Mouse (Mus musculus): ENCODE measurements around the gene Cab39l. TPM values are rescaled to one million over a fixed set of nuclear protein-coding genes. Genes with fewer than 3 reads are reported as not detected.
A peak's percentile ranks its signal among the peaks of the same experiment; 100 is the strongest.

Gene Cab39l
- polyA plus RNA-seq, 1 experiment: 34.7 TPM

GRCm38 (mm10) chr14:59537829-59538432 is 97.2 kb downstream of the Cab39l start:
- H3K27ac ChIP-seq (ENCODE audit: control insufficient read depth, insufficient read depth, low read depth, low read length): no peak overlapping the region
- TF ChIP-seq POLR2A (IDR thresholded peaks at IDR 0.05; ENCODE audit: control insufficient read depth, low read depth, low read length): no peak
- TF ChIP-seq CTCF (IDR thresholded peaks at IDR 0.05; ENCODE audit: control insufficient read depth, insufficient read depth, insufficient replicate concordance, low read depth, low read length): no peak
- H3K4me3 ChIP-seq (ENCODE audit: control insufficient read depth, low read depth, low read length): no peak overlapping the region
- no peaks in the 10 kb centered on the region for H3K27me3 ChIP-seq (ENCODE audit: control insufficient read depth, insufficient read depth, low read length)
- H3K4me1 ChIP-seq (ENCODE audit: control insufficient read depth, insufficient read depth, low read length): no peaks in the 10 kb centered on the region
- no peaks in the 10 kb centered on the region for H3K36me3 ChIP-seq (ENCODE audit: control insufficient read depth, insufficient read depth, low read length)

DNA sequence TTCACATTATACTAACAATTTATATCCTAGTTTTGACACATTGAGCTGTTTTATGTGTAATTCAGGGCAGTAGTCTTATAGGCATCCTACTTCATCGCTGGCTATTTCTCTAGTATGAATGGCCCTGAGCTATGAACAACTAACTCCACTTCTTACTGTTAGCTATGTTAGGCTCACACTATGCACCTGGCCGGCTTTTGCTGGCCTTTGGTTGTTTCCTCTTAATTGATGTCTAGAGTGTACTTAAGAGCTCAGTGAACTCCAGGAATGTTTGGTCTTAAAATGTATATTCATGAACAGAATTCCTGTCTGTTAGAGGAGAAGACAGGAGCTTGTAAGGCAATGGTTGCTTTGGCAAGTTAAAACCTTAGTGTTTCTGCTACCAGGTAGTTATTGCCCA is 99.5 kb downstream of the Cab39l start:
- H3K27ac ChIP-seq (ENCODE audit: control insufficient read depth, insufficient read depth, low read depth, low read length): no peak overlapping the region
- H3K36me3 ChIP-seq (ENCODE audit: control insufficient read depth, insufficient read depth, low read length): no peaks in the 10 kb centered on the region
- H3K4me1 ChIP-seq (ENCODE audit: control insufficient read depth, insufficient read depth, low read length): no peaks in the 10 kb centered on the region
- TF ChIP-seq CTCF (IDR thresholded peaks at IDR 0.05; ENCODE audit: control insufficient read depth, insufficient read depth, insufficient replicate concordance, low read depth, low read length) (no peak), POLR2A (IDR thresholded peaks at IDR 0.05; ENCODE audit: control insufficient read depth, low read depth, low read length) (no peak)
- no peak overlapping the region for H3K4me3 ChIP-seq (ENCODE audit: control insufficient read depth, low read depth, low read length)
- H3K27me3 ChIP-seq (ENCODE audit: control insufficient read depth, insufficient read depth, low read length): no peaks in the 10 kb centered on the region

DNA sequence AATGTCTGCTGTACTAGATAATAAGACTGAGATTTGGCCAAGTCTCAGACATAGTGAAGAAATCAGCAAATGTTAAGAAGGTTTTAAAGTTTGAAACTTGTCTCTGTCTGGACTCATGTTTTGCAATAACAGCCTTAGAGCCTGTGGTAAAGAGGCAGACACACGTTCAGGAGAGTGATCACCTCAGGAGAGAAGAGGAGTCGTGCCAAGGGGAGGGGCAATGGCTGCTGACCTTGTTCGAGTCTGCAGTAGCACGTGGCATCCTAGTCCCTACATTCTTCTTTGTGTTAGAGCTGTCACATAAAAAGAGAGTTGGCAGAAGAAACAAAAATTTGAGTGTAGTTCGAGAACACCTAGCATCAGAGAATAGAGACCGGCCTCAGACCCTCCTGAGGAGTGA is 100.0 kb downstream of the Cab39l start:
- TF ChIP-seq POLR2A (IDR thresholded peaks at IDR 0.05; ENCODE audit: control insufficient read depth, low read depth, low read length) (no peak), CTCF (IDR thresholded peaks at IDR 0.05; ENCODE audit: control insufficient read depth, insufficient read depth, insufficient replicate concordance, low read depth, low read length) (no peak)
- no peak overlapping the region for H3K27ac ChIP-seq (ENCODE audit: control insufficient read depth, insufficient read depth, low read depth, low read length)
- H3K4me3 ChIP-seq (ENCODE audit: control insufficient read depth, low read depth, low read length): no peak overlapping the region
- no peaks in the 10 kb centered on the region for H3K27me3 ChIP-seq (ENCODE audit: control insufficient read depth, insufficient read depth, low read length)
- H3K4me1 ChIP-seq (ENCODE audit: control insufficient read depth, insufficient read depth, low read length): no peaks in the 10 kb centered on the region
- H3K36me3 ChIP-seq (ENCODE audit: control insufficient read depth, insufficient read depth, low read length): no peaks in the 10 kb centered on the region

DNA sequence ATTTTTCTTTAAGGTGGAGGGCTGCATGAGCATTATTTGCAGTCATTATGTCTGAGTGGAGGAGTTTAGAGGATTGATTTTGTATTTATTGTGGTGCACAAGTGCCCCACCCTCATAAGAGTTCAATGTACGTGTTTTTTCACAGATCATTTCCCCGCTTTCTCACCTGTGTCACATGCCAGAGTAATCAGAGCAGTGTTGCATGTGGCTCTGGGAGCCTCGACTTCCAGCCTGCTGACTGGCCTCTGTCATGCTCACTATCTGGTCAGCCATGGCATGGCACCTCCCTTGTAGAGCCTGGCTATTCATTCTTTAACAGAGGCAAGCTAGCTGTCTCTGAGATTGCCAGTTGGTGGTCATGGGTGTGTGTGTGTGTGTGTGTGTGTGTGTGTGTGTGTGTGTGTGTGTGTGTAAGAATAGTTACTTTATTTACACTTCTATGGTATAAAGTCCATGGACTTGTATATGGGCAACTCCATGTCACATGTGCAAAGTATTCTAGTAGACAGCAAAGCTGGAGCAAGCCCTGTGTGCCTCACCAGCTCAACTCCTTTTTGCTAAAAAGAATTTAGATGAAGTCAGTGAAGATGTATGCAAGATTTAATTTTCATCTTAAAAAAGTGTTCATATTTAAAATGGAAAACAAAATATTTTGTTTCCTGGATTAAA is 102.5 kb downstream of the Cab39l start:
- no peaks in the 10 kb centered on the region for H3K4me1 ChIP-seq (ENCODE audit: control insufficient read depth, insufficient read depth, low read length)
- no peaks in the 10 kb centered on the region for H3K36me3 ChIP-seq (ENCODE audit: control insufficient read depth, insufficient read depth, low read length)
- no peaks in the 10 kb centered on the region for H3K27me3 ChIP-seq (ENCODE audit: control insufficient read depth, insufficient read depth, low read length)
- no peak overlapping the region for H3K4me3 ChIP-seq (ENCODE audit: control insufficient read depth, low read depth, low read length)
- TF ChIP-seq CTCF (IDR thresholded peaks at IDR 0.05; ENCODE audit: control insufficient read depth, insufficient read depth, insufficient replicate concordance, low read depth, low read length): no peak
- TF ChIP-seq POLR2A (IDR thresholded peaks at IDR 0.05; ENCODE audit: control insufficient read depth, low read depth, low read length): no peak
- no peak overlapping the region for H3K27ac ChIP-seq (ENCODE audit: control insufficient read depth, insufficient read depth, low read depth, low read length)

DNA sequence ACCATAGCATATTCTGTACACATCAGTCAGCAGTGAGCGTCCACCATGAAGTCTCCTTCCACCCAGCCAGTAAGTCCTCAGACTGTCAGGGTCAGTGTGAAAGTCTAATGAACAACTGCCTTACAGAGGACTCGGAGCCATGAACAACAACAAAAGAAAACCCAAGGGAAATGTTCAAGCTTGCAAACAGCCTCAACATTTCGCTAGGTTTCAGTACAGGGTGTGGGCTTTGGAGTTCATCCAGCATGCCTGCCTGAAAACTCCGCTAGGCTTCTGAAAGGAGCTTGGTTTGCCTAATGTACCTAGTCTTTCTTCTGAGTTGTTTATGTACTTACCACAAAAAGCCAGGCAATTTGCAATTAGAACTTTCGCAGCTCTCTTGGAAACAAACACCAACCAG is 103.2 kb downstream of the Cab39l start:
- Histone ChIP-seq H3K36me3 (ENCODE audit: control insufficient read depth, insufficient read depth, low read length) (no peaks in the 10 kb centered on the region), H3K27ac (ENCODE audit: control insufficient read depth, insufficient read depth, low read depth, low read length) (no peak overlapping the region), H3K4me1 (ENCODE audit: control insufficient read depth, insufficient read depth, low read length) (no peaks in the 10 kb centered on the region), H3K27me3 (ENCODE audit: control insufficient read depth, insufficient read depth, low read length) (no peaks in the 10 kb centered on the region), H3K4me3 (ENCODE audit: control insufficient read depth, low read depth, low read length) (no peak overlapping the region)
- no peak for TF ChIP-seq CTCF (IDR thresholded peaks at IDR 0.05; ENCODE audit: control insufficient read depth, insufficient read depth, insufficient replicate concordance, low read depth, low read length)
- no peak for TF ChIP-seq POLR2A (IDR thresholded peaks at IDR 0.05; ENCODE audit: control insufficient read depth, low read depth, low read length)

- H3K27me3 ChIP-seq (ENCODE audit: control insufficient read depth, insufficient read depth, low read length): no peaks in the 10 kb centered on the region
- TF ChIP-seq POLR2A (IDR thresholded peaks at IDR 0.05; ENCODE audit: control insufficient read depth, low read depth, low read length): no peak
- no peak for TF ChIP-seq CTCF (IDR thresholded peaks at IDR 0.05; ENCODE audit: control insufficient read depth, insufficient read depth, insufficient replicate concordance, low read depth, low read length)
- H3K27ac ChIP-seq (ENCODE audit: control insufficient read depth, insufficient read depth, low read depth, low read length): no peak overlapping the region; the same call in 1 of the 2 replicates
- no peaks in the 10 kb centered on the region for H3K4me1 ChIP-seq (ENCODE audit: control insufficient read depth, insufficient read depth, low read length)
- no peaks in the 10 kb centered on the region for H3K36me3 ChIP-seq (ENCODE audit: control insufficient read depth, insufficient read depth, low read length)
- H3K4me3 ChIP-seq (ENCODE audit: control insufficient read depth, low read depth, low read length): no peak overlapping the region
Observed at GRCm38 (mm10) chr14:59546162-59546880, 105.5 kb downstream of the Cab39l start.

DNA sequence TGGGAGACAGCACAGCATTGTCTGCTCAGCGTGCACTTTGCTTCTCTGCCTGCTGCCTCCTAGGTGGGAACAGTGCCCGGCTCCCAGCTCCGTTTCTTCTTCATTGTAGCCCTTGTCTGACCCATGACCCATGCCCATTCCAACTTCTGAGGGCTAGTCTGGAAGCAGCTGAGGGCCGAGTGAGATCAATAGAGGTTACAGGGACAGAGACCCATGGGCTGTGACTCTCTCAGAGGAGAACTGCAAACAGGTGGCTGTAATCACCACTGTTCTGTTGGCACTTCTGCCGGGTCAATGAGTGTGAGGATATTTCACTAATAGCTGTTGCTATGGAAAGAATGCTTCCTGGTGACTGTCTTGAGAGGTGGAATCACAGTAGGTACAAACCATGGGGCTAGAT is 106.8 kb downstream of the Cab39l start:
- TF ChIP-seq CTCF (IDR thresholded peaks at IDR 0.05; ENCODE audit: control insufficient read depth, insufficient read depth, insufficient replicate concordance, low read depth, low read length): no peak
- TF ChIP-seq POLR2A (IDR thresholded peaks at IDR 0.05; ENCODE audit: control insufficient read depth, low read depth, low read length): no peak
- no peaks in the 10 kb centered on the region for H3K36me3 ChIP-seq (ENCODE audit: control insufficient read depth, insufficient read depth, low read length)
- no peaks in the 10 kb centered on the region for H3K4me1 ChIP-seq (ENCODE audit: control insufficient read depth, insufficient read depth, low read length)
- peak overlapping the region; percentile 31; the same call in 1 of the 2 replicates for H3K27ac ChIP-seq (ENCODE audit: control insufficient read depth, insufficient read depth, low read depth, low read length)
- H3K27me3 ChIP-seq (ENCODE audit: control insufficient read depth, insufficient read depth, low read length): no peaks in the 10 kb centered on the region
- H3K4me3 ChIP-seq (ENCODE audit: control insufficient read depth, low read depth, low read length): no peak overlapping the region

Measured in testis, adult 2 months (tissue).